Mouse (Mus musculus): ENCODE measurements around the gene Krt15.
A peak's percentile ranks its signal among the peaks of the same experiment; 100 is the strongest.

The Krt15 gene

DNA sequence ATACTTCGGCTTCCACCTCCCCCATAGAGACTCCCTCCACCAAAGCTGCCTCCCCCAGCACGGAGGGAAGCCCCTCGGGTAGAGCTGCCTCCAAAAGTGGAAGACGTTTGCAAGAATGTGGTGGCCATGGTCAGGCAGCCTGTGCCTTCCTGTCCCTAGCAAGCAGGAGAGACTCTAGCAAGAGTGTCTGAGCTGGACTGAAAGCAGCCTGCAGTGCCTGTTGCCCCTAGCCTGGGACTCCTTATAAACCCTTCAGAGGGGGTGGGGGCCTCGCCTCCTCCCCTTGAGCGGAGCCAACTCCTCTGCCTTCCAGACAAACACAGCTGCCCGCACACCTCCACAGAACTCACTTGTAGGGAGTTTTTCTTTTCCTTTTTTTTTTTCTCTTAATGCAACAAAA, at the start of gene Krt15:
Gene Krt15, minus strand, starts transcription at position 198 of the 400 bp plus-strand sequence.
- no peak for DNase-seq

DNA sequence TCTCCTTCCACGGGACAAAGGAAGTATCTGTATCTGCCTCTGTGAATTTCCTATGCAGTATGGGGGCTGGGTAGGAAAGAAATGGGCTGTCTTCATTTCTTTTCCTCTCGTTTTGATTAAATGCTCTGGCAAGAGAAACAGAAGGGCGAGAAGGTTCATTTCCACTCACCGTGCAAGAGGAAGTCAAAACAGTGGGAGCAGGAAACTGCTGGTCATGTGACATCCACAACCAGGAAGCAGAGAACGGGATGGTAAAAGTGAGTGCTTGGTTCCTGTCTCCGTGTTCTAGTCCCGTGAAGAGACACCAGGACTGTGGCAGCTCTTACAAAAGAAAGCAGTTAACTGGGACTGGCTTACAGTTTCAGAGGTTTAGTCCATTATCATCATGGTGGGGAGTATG, 46.0 kb upstream of the Krt15 start:
- DNase-seq, result no peak

GRCm38 (mm10) chr11:100179260-100179659, 43.5 kb upstream of the Krt15 start:
- DNase-seq, result no peak

DNA sequence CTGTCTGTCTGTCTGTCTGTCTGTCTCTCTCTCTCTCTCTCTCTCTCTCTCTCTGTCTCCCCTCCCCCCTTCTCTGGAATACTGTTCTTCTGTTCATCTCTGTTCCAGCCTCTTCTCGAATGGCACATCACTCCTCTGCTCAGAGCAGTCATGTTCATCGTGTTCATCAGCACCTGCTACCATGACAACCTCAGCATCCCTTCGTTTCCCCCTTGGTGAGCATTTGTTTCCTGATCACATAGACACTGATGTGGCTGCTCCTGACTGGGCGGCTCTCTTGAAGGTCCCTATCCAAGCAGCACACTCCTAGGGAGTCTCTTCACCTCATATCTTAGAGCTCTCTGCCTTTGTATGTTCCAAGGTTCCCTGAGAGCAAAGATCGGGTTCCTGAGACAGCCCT, 42.6 kb upstream of the Krt15 start:
- no peak for DNase-seq

GRCm38 (mm10) chr11:100176791-100177190, 41.1 kb upstream of the Krt15 start:
- DNase-seq, result no peak

GRCm38 (mm10) chr11:100168765-100169762, 33.3 kb upstream of the Krt15 start:
- DNase-seq, result peak; percentile 47

DNA sequence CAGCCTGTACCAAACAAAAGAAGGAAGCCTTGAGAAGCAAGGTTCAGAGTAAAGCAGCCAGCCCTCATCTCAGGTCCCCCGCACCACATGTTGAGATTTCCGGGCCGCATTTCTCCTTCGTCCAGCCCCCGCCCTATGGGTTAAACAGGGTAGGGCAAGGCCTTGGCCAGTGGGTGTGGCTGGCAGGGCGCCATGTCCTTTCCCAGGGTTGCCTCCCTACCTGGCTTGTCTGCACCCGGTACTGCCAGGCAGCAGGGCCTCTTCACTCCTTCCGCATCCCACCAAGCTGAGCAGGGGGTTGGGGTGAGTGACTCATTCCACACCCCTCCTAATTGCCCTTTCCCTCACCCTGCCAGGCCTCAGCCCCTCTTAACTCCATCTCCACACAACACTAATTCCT, 32.3 kb upstream of the Krt15 start:
- DNase-seq, result no peak

DNA sequence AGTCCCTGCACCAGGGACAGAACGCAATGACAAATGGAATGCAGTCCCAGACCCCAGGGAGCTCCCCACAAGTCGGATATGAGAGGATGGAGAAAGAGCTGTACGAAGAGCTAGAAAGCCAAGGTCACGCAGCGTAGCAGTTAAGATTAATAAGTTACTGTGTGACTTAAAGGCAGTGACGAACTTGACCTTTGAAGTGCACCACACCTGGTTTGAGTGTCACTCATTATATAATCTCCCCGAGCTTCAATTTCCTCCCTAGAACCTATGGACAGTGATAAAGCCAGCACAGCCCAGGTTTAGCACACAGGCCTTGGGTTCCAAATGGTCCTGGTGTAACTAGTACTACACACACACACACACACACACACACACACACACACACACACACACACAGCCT, 28.7 kb upstream of the Krt15 start:
- DNase-seq, result no peak

DNA sequence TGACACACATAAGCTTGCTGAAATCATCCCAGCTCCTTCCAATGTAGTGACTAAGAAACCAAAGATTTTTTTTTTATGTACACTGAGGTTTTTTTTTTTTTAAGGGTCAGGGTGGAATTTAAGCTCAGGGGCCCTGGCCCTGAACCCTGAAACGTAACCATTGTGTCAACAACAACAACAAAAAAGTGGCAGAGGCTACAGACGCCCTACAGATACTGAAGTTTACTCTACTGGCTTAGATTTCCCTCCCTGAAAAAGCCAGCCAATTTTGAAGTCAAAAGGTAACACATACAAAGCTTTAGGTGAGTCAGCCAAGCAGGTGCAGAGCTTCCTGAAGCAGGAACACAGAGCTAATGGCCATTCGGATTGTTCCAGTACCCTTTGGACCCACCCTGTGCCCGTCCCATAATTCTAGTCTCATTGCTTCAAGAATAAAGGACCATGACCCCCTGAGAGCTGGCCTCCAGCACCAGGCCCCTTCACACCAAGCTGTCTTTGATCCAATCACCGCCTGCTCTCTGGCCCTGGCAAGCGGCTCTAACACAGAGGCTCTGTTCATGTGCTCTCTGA, 22.3 kb upstream of the Krt15 start:
- DNase-seq, result no peak

DNA sequence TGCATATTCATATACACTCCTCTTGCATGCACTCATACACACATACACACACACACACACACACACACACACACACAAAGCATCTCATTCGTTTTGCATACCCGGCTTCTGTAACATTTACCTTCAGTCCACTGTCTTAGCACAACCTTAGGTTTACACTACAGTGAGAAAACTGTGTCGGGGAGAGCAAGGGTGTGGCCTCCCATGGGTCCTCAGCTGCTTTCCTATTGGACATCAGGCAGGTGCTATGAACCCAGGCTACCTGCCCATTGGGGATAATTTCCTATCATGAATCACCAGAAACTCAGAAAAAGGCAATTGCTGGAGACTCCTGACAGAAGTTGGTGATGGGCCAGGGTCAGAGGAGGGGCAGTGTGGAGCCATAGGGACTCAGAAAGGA, 21.6 kb upstream of the Krt15 start:
- no peak for DNase-seq

GRCm38 (mm10) chr11:100155497-100156255, 19.9 kb upstream of the Krt15 start:
- no peak for DNase-seq

GRCm38 (mm10) chr11:100148615-100149330, 13.0 kb upstream of the Krt15 start, which contains the start of gene Krt19:
Gene Krt19, minus strand, starts transcription at chr11:100148665.
- DNase-seq, result no peak

- no peak for DNase-seq
These were observed 12.0 kb upstream of the Krt15 start for GRCm38 (mm10) chr11:100147566-100148353.

- DNase-seq, result no peak
These were observed 10.3 kb upstream of the Krt15 start for GRCm38 (mm10) chr11:100145858-100146560.

DNA sequence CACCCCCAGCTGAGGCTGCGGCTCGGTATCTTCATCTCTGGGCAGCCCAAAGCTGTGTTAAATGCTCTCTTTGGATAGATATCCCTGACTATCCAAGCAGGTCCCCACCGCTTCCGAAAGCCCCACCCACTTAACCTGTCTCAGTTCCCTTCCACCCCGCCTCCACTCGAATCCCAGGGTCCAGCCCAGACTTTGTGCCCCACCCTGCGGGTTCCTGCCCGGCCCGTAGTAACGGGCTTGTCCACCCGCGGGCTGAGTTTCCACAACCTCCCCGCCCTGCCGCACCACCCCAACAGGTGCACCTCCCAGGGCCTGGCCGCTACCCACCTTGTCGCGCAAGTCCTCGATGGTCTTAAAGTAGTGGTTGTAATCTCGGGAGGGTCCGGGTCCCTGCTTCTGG, 9.4 kb upstream of the Krt15 start:
- no peak for DNase-seq

DNA sequence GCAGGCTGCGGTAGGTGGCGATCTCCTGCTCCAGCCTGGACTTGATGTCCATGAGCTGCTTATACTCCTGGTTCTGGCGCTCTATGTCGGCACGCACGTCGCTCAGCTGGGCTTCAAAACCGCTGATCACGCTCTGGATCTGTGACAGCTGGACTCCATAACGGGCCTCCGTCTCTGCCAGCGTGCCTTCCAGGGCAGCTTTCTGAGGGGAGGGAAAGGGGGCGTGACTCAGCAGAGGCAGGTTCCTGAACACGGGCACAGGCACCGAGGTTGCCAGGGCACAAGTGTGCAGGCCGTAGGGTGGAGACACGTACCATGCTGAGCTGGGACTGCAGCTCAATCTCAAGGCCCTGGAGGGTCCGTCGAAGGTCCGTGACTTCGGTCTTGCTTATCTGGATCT, 5.2 kb upstream of the Krt15 start:
- DNase-seq, result no peak

GRCm38 (mm10) chr11:100139391-100139790, 3.7 kb upstream of the Krt15 start:
- no peak for DNase-seq

DNA sequence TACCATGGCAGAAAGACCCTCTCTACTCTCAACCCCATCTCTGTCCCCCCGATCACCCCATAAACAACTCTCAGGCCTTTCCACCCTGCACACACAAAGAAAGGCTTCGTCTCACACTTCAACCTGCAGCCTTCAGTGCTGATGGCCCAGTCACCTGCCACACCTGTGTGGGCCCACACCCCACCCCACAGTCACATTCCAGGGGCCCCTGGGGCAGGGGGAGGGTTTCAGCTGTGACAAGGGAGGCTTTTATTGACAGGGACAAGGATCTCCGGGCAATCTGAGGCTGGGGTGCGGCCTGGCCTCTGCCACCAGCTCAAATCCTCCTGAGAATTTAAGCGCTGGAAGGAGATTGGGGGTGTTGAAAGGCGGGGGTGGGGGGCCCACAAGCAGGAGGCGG, 3.1 kb upstream of the Krt15 start:
- no peak for DNase-seq

DNA sequence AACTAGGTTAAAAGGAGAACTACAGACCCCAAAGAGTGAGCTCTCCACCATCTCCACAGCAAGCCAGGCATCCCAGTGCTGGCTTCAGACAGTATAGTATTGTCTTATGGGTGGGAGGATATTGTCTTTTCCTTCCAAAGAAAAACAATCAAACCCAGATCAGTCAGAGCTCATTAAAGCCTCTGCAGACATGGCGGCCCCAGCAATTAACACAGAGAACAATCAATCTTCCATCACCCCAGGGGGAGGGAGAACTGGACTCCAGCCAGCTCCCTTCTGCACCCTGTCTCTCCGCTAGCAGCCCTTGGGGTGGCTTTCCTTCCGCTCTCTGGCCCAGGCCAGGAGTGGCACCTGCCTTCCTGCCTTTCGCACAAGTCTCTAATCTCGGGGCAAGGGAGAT, 2.0 kb upstream of the Krt15 start:
- no peak for DNase-seq

GRCm38 (mm10) chr11:100136559-100136958, 831 bp upstream of the Krt15 start:
- DNase-seq, result no peak

DNA sequence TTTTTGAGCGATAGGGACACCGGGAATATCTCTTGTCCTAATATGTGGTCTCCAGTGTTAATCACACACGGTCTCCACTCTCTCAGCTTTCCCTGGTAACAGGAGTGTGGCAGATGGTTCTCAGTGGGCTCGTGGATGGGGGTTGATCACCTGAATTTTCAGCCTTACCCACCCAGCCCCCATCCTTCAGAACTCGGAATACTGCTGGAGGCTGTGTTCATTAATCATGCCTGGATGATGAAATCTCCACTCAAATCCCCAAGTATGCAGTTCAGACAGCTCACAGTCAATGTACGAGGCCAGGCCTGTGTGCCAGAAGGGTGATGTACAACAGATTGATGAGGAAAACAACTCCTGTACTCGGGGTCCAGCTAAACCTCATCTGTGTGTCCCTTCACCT, 10.8 kb downstream of the Krt15 start:
- no peak for DNase-seq

All from right cerebral cortex, postnatal 25 days (tissue).